Mouse (Mus musculus) MEL (cell line): ENCODE results near the gene Wasf2. TPM values are rescaled to one million over a fixed set of nuclear protein-coding genes. Genes with fewer than 3 reads are reported as not detected.

Experiments
- DNase-seq: peaks from one replicate; pipeline ENCODE4 v3.0.0; 2011; ENCODE audit warnings: low read depth, low spot score
- H3K27ac ChIP-seq: 2 replicates; pipeline ENCODE4 v1.5.1; 2012; ENCODE audit warnings: low read depth, mild to moderate bottlenecking, control low read depth, low read length, moderate library complexity; ENCODE audit not compliant: control insufficient read depth
- H3K27me3 ChIP-seq, 2 experiments: fragments of 150-350 bp in 1 of 2; sonication (generic) in 1 of 2; 2 replicates each; pipeline ENCODE4 v1.6.1; 2012; ENCODE audit warnings: low read length in 2 of 2, mild to moderate bottlenecking in 2 of 2, improper control_type of control experiment in 1 of 2, moderate library complexity in 1 of 2; ENCODE audit not compliant: insufficient read depth in 2 of 2, control insufficient read depth in 1 of 2
- H3K36me3 ChIP-seq, 2 experiments: 2 replicates each; pipeline ENCODE4 v1.6.1; 2012 to 2014; ENCODE audit warnings: low read length in 2 of 2, improper control_type of control experiment in 1 of 2, inconsistent platforms in 1 of 2, mild to moderate bottlenecking in 1 of 2; ENCODE audit not compliant: insufficient read depth in 2 of 2, control insufficient read depth in 1 of 2
- H3K4me1 ChIP-seq, 2 experiments: fragments of 150-350 bp in 1 of 2; sonication (generic) in 1 of 2; 2 replicates each; pipeline ENCODE4 v1.6.1; 2012; ENCODE audit warnings: low read length in 2 of 2, improper control_type of control experiment in 1 of 2, mild to moderate bottlenecking in 1 of 2; ENCODE audit not compliant: insufficient read depth in 2 of 2, control insufficient read depth in 1 of 2
- H3K4me3 ChIP-seq, 2 experiments: fragments of 150-350 bp in 1 of 2; sonication (generic) in 1 of 2; 2 replicates each; pipeline ENCODE4 v1.5.1; 2012; ENCODE audit warnings: low read depth in 2 of 2, low read length in 2 of 2, mild to moderate bottlenecking in 2 of 2, moderate library complexity in 2 of 2, control low read depth in 1 of 2, improper control_type of control experiment in 1 of 2; ENCODE audit not compliant: control insufficient read depth in 1 of 2, insufficient read depth in 1 of 2
- H3K79me2 ChIP-seq: 2 replicates; pipeline ENCODE4 v1.6.1; 2012; ENCODE audit warnings: mild to moderate bottlenecking, low read length, moderate library complexity; ENCODE audit not compliant: control insufficient read depth, poor library complexity, insufficient read depth
- H3K9ac ChIP-seq: 2 replicates; pipeline ENCODE4 v1.6.1; 2012; ENCODE audit warnings: low read depth, mild to moderate bottlenecking, control low read depth, low read length, moderate library complexity; ENCODE audit not compliant: control insufficient read depth, poor library complexity, severe bottlenecking
- H3K9me3 ChIP-seq: fragments of 150-350 bp; sonication (generic); replicated peaks from 2 replicates; pipeline ENCODE4 v1.6.1; 2012; ENCODE audit warnings: mild to moderate bottlenecking, low read length, improper control_type of control experiment, moderate library complexity; ENCODE audit not compliant: insufficient read depth
- BHLHE40 ChIP-seq: IDR thresholded peaks from 2 replicates; pipeline ENCODE4 v1.6.1; 2012; ENCODE audit warnings: low read depth, mild to moderate bottlenecking, inconsistent platforms, low read length, improper control_type of control experiment, borderline replicate concordance
- CTCF ChIP-seq, 3 experiments: IDR thresholded peaks in 2 of 3; conservative IDR thresholded peaks in 1 of 3; 2 replicates each; pipeline ENCODE4 v1.5.1; 2011 to 2012; ENCODE audit warnings: low read length in 3 of 3, low read depth in 2 of 3, mild to moderate bottlenecking in 2 of 3, improper control_type of control experiment in 1 of 3, inconsistent platforms in 1 of 3, mixed read lengths in 1 of 3, moderate library complexity in 1 of 3; ENCODE audit not compliant: control insufficient read depth in 1 of 3, insufficient read depth in 1 of 3, poor library complexity in 1 of 3, severe bottlenecking in 1 of 3
- ELF1 ChIP-seq: IDR thresholded peaks from 2 replicates; pipeline ENCODE4 v1.6.1; 2014; ENCODE audit warnings: low read depth, mild to moderate bottlenecking, inconsistent platforms, low read length, improper control_type of control experiment, moderate library complexity
- EP300 ChIP-seq, 2 experiments: IDR thresholded peaks; 2 replicates each; pipeline ENCODE4 v1.6.1; 2011; ENCODE audit warnings: improper control_type of control experiment in 2 of 2, low read length in 2 of 2, low read depth in 1 of 2, mild to moderate bottlenecking in 1 of 2
- HCFC1 ChIP-seq: IDR thresholded peaks from 2 replicates; pipeline ENCODE4 v1.6.1; 2012; ENCODE audit warnings: low read depth, mild to moderate bottlenecking, inconsistent platforms, low read length, improper control_type of control experiment, moderate library complexity
- MAFK ChIP-seq: IDR thresholded peaks from 2 replicates; pipeline ENCODE4 v1.6.1; 2011; ENCODE audit warnings: low read depth, mild to moderate bottlenecking, low read length, improper control_type of control experiment, borderline replicate concordance
- MAX ChIP-seq: IDR thresholded peaks from 2 replicates; pipeline ENCODE4 v1.6.1; 2011; ENCODE audit warnings: low read length, improper control_type of control experiment
- MAZ ChIP-seq: IDR thresholded peaks from 2 replicates; pipeline ENCODE4 v1.6.1; 2012; ENCODE audit warnings: low read depth, mild to moderate bottlenecking, inconsistent platforms, low read length, improper control_type of control experiment
- MYB ChIP-seq: IDR thresholded peaks from 2 replicates; pipeline ENCODE4 v1.6.1; 2011; ENCODE audit warnings: mild to moderate bottlenecking, low read depth, low read length, improper control_type of control experiment
- MYC ChIP-seq: IDR thresholded peaks from 2 replicates; pipeline ENCODE4 v1.6.1; 2011; ENCODE audit warnings: low read depth, mild to moderate bottlenecking, low read length, improper control_type of control experiment, moderate library complexity
- NELFE ChIP-seq: IDR thresholded peaks from 2 replicates; pipeline ENCODE4 v1.6.1; 2011; ENCODE audit warnings: low read depth, low read length, improper control_type of control experiment
- POLR2A ChIP-seq, 2 experiments: IDR thresholded peaks; 2 replicates each; pipeline ENCODE4 v1.6.1; 2011 to 2012; ENCODE audit warnings: low read length in 2 of 2, mild to moderate bottlenecking in 2 of 2, control low read depth in 1 of 2, improper control_type of control experiment in 1 of 2, low read depth in 1 of 2, moderate library complexity in 1 of 2; ENCODE audit not compliant: control insufficient read depth in 1 of 2, insufficient read depth in 1 of 2, poor library complexity in 1 of 2
- POLR2AphosphoS5 ChIP-seq: IDR thresholded peaks from 2 replicates; pipeline ENCODE4 v1.6.1; 2012; ENCODE audit warnings: low read depth, borderline replicate concordance, mild to moderate bottlenecking, inconsistent platforms, low read length, moderate library complexity, mixed read lengths
- RCOR1 ChIP-seq: IDR thresholded peaks from 2 replicates; pipeline ENCODE4 v1.6.1; 2012; ENCODE audit warnings: low read depth, mild to moderate bottlenecking, inconsistent platforms, low read length, improper control_type of control experiment
- SIN3A ChIP-seq: IDR thresholded peaks from 2 replicates; pipeline ENCODE4 v1.6.1; 2012; ENCODE audit warnings: low read length, improper control_type of control experiment, inconsistent platforms
- UBTF ChIP-seq: IDR thresholded peaks from 2 replicates; pipeline ENCODE4 v1.6.1; 2012; ENCODE audit warnings: low read depth, mild to moderate bottlenecking, inconsistent platforms, low read length, improper control_type of control experiment, moderate library complexity, borderline replicate concordance; ENCODE audit not compliant: insufficient read depth
- ZKSCAN1 ChIP-seq: IDR thresholded peaks from 2 replicates; pipeline ENCODE4 v1.6.1; 2012; ENCODE audit warnings: low read depth, mild to moderate bottlenecking, inconsistent platforms, low read length, improper control_type of control experiment, moderate library complexity
- ZNF384 ChIP-seq: IDR thresholded peaks from 2 replicates; pipeline ENCODE4 v1.6.1; 2012; ENCODE audit warnings: low read depth, mild to moderate bottlenecking, inconsistent platforms, low read length, improper control_type of control experiment
- polyA plus RNA-seq, 2 experiments: library from polyadenylated mRNA; stranded (reverse) in 1 of 2; unstranded in 1 of 2; fragments of >175 nt in 1 of 2; fragments of >200 nt in 1 of 2; gene quantifications; 2 replicates each; pipeline versions ENCODE4 v1.2.1 to v1.2.4; 2012; ENCODE audit warnings: low replicate concordance in 2 of 2, low read depth in 1 of 2; ENCODE audit not compliant: insufficient read length in 2 of 2, insufficient read depth in 1 of 2, missing spikeins in 1 of 2
- total RNA-seq: library from RNA; depleted of rRNA; stranded (reverse); fragments of 300-350 nt; gene quantifications from 2 replicates; pipeline ENCODE4 v1.2.3, GENCODE M21; 2012

The Wasf2 gene
- total and polyA plus RNA-seq, 3 experiments = 16.4 to 53.7 TPM; not detected in 1

DNA sequence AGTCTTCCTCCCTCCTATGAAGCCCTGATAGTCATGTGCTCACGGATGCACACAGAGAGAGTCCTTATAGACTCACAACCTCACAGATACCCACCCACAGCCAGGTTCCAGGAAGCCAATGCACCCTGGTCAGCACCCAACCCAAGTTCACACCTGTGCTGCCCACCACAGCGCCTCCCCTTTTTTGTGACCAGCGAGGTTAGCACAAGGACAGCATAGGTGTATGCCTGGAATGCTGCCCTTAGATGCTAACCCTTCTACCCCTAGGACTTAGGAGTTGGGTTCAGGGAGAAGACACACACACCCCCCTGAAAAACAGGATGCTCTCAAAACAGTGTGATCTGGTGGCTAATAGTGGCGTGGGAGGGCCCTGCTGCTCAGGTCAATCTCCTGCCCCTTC is 40.5 kb upstream of the Wasf2 start:
- H3K36me3 ChIP-seq = peaks cover 0 to 3% of the 10 kb centered on the region in 2 experiments; a peak in 1 of 4 replicates
- H3K9me3 ChIP-seq = no peaks in the 10 kb centered on the region
- TF ChIP-seq BHLHE40 = no peak
- TF ChIP-seq SIN3A = no peak
- no peak for TF ChIP-seq ZKSCAN1
- TF ChIP-seq NELFE = no peak
- no peak for TF ChIP-seq ELF1
- no peak for TF ChIP-seq MYC
- TF ChIP-seq EP300 (IDR thresholded peaks at IDR 0.05; ENCODE audit: low read depth in 1 of 2, low read length in 2 of 2) = no peak
- H3K79me2 ChIP-seq = no peaks in the 10 kb centered on the region
- peaks cover 0 to 3% of the 10 kb centered on the region in 2 experiments; a peak in 2 of 4 replicates for H3K27me3 ChIP-seq
- no peak overlapping the region for H3K9ac ChIP-seq
- no peak for DNase-seq
- H3K4me3 ChIP-seq = no peak overlapping the region
- peaks cover 0 to 7% of the 10 kb centered on the region in 2 experiments; a peak in 3 of 4 replicates for H3K4me1 ChIP-seq
- no peak overlapping the region for H3K27ac ChIP-seq

DNA sequence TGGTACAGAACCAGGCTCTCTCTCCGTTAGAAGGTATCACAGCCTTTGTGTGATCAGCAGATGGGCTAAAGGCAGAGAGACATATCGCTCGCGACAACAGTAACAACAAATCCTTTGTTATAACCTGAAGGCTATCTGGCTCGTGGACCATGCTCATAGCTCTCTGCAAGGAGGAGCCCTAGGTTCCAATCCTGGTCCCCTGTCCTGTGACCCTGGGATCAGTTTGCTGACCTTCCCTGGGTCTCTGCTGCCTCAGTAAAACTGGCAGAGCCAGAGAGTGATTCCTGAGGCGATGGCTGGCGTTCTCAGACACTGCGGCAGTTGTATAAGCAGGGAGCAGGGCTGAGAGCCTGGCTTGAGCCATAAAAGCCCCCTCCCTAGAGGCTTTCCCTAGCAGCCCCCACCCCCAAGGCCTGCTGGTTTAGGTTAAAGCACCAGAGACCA is 40.0 kb upstream of the Wasf2 start:
- Histone ChIP-seq H3K36me3 (peaks cover 0 to 3% of the 10 kb centered on the region in 2 experiments; a peak in 1 of 4 replicates), H3K9me3 (no peaks in the 10 kb centered on the region), H3K79me2 (no peaks in the 10 kb centered on the region), H3K27me3 (peaks cover 0 to 3% of the 10 kb centered on the region in 2 experiments; a peak in 2 of 4 replicates)
- no peak for DNase-seq
- no peak for TF ChIP-seq MAZ
- TF ChIP-seq HCFC1 = no peak
- TF ChIP-seq UBTF = no peak
- TF ChIP-seq RCOR1 = no peak
- no peak for TF ChIP-seq MAFK
- no peak for TF ChIP-seq EP300 (IDR thresholded peaks at IDR 0.05; ENCODE audit: low read depth in 1 of 2, low read length in 2 of 2)
- no peak for TF ChIP-seq MYC
- no peak for TF ChIP-seq MYB
- TF ChIP-seq ZNF384 = no peak
- TF ChIP-seq CTCF (IDR thresholded peaks at IDR 0.05 in 2 of 3, conservative IDR thresholded peaks at IDR 0.05 in 1 of 3; ENCODE audit: control insufficient read depth in 1 of 3, insufficient read depth in 1 of 3, low read depth in 2 of 3, low read length in 3 of 3, poor library complexity in 1 of 3, severe bottlenecking in 1 of 3) = no peak
- TF ChIP-seq MAX = no peak
- no peak for TF ChIP-seq POLR2AphosphoS5
- TF ChIP-seq POLR2A (IDR thresholded peaks at IDR 0.05; ENCODE audit: control insufficient read depth in 1 of 2, insufficient read depth in 1 of 2, low read depth in 1 of 2, low read length in 2 of 2, poor library complexity in 1 of 2) = no peak
- TF ChIP-seq, all 39 proteins: peak for 0
- Histone ChIP-seq H3K4me3 (no peak overlapping the region), H3K27ac (no peak overlapping the region), H3K9ac (no peak overlapping the region), H3K4me1 (peaks cover 0 to 7% of the 10 kb centered on the region in 2 experiments; a peak in 3 of 4 replicates)
